Mouse (Mus musculus) embryonic fibroblast, embryonic 13.5 days (primary cell): ENCODE data around the gene Rflna. TPM values are rescaled to one million over a fixed set of nuclear protein-coding genes. Genes with fewer than 3 reads are reported as not detected.
A peak's percentile ranks its signal among the peaks of the same experiment; 100 is the strongest.

Experiments
- H3K27ac ChIP-seq: 2 replicates; pipeline ENCODE4 v1.5.1; 2012; ENCODE audit warnings: low read length, control low read depth, inconsistent platforms; ENCODE audit not compliant: insufficient read depth
- H3K4me1 ChIP-seq: 2 replicates; pipeline ENCODE4 v1.6.1; 2011; ENCODE audit warnings: low read length; ENCODE audit not compliant: control insufficient read depth, insufficient read depth
- H3K4me3 ChIP-seq: 2 replicates; pipeline ENCODE4 v1.5.1; 2011; ENCODE audit warnings: mild to moderate bottlenecking, control low read depth, low read length; ENCODE audit not compliant: insufficient read depth
- CTCF ChIP-seq: IDR thresholded peaks from 2 replicates; pipeline ENCODE4 v1.5.1; 2011; ENCODE audit warnings: mild to moderate bottlenecking, control low read depth, low read length, moderate library complexity, borderline replicate concordance; ENCODE audit not compliant: insufficient read depth
- POLR2A ChIP-seq: IDR thresholded peaks from 2 replicates; pipeline ENCODE4 v1.6.1; 2011; ENCODE audit warnings: low read depth, mild to moderate bottlenecking, control low read depth, low read length, moderate library complexity
- polyA plus RNA-seq: library from polyadenylated mRNA; stranded (reverse); fragments of >200 nt; gene quantifications from 2 replicates; pipeline ENCODE4 v1.2.4, GENCODE M21; 2011; ENCODE audit warnings: low read depth; ENCODE audit not compliant: missing spikeins, insufficient read length

Gene Rflna
- polyA plus RNA-seq, result 1.2 and 7.7 TPM in 2 replicates

DNA sequence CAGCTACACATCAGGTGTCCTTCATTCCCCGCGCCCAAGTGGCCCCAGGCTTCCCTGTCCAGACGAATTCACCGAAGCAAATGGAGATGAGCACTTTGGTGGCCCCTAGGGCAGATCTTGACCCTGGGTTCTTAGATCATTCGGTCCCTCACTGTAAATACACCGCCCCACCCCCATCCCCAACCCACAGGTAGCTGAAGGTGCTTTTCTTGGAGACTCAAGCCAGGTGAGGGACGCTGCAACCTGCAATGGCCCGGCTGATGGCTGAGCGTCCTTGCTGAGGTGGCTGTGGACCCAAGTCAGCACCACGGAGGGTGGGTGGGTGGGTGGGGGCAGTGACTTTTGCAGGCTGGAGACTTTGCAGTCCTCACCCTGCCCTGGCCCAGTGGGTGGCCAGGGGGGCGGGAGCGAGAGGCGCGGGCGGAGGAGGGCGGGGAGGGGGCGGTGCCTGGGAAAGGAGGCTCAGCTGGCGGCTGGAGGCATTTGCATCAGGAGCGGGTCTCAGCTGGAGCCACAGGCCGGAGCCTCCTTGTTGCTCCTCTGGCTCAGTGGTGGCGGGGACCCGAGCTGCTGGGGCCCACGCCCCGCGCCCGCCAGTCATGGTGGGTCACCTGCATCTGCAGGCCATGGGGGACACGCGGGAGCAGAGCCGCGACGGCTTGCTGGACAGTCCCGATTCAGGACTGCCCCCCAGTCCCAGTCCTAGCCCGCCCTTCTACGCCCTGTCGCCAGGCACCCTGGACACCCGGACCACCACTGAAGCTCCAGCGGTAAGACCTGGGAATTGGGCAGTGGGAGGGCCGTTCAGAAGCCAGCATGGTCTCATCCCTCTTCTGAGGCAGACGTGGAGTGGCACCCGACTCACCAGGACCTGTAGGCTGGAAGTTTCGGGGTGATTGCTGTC lies at the start of gene Rflna:
Rflna (plus strand) TSS at position 253 of the 904 bp plus-strand sequence.
- Histone ChIP-seq H3K27ac (no peak within 1 kb of the TSS), H3K4me1 (peaks cover 3% of the 10 kb centered on the region; the same call in 1 of the 2 replicates)

DNA sequence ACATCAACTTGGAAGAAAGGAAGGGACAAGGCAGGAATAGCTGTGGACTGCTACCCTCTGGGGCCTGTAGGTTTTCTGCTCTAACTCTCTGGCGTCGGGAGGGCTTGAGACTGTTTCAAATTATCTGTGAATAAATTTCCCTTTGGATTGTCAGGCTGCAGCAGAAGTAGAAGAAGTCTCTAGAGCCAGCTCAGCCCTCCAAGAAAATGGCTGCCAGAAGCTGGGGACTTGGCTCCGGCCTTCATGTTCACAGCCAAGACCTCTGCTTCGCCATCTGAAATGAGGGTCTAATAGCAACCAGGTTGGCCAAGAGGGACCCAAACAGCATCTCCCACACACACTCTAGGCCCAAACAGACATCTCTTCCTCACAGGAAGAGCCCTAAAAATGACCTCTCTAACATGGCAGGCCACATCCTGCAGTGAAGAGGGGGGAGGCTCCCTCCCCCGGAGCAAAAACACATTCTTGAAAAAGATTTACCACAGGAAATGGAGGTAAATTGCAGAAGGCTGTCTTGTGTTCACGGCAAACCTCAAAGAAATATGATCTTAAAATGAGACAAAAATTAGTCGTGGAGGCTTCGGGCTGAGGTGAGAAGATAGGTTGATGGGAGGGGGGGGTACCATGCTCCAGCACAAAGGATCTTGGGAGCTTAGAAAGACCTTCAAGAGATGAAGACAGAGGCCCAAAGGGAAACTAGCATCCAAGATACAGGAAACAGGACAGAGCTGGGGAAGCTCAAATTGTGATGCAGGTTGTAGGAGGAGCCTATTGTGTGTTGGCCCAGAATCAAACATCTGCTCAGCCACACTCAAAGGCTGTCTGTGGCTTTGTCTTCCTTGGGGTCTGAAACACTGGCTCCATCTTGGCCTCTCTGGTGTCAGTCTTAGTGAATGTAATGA lies 48.4 kb upstream of the Rflna start:
- peak overlapping the region; percentile 3; the same call in 1 of the 2 replicates for H3K27ac ChIP-seq
- TF ChIP-seq POLR2A (no peak), CTCF (no peak)
- no peak overlapping the region for H3K4me3 ChIP-seq
- H3K4me1 ChIP-seq, result peaks cover 2% of the 10 kb centered on the region; the same call in 1 of the 2 replicates

More for the DNA sequence above, at the start of gene Rflna:
- peak within 1 kb of the TSS; percentile 12; the same call in 1 of the 2 replicates for H3K4me3 ChIP-seq
- no peak for TF ChIP-seq CTCF
- TF ChIP-seq POLR2A, result peak; percentile 49

DNA sequence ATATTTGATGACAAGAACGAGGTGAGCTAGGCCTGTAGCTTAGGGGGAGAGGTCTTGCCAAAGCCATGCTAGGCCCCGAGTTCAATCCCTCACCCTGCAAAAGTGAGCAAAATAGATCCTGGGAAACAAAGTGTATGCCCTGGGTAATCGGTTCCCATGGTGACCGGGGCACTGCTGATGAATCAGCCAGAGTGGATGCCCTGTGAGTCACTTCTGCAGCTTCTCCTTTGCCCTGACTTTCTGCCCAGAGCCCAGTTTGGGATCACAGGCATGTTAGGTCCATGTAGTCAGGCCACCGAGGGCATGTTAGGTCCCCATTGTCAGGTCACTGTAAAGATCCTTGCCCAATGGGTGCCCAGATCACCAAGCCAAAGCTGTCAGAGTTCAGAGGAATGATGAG lies 45.5 kb upstream of the Rflna start:
- H3K27ac ChIP-seq, result no peak overlapping the region

DNA sequence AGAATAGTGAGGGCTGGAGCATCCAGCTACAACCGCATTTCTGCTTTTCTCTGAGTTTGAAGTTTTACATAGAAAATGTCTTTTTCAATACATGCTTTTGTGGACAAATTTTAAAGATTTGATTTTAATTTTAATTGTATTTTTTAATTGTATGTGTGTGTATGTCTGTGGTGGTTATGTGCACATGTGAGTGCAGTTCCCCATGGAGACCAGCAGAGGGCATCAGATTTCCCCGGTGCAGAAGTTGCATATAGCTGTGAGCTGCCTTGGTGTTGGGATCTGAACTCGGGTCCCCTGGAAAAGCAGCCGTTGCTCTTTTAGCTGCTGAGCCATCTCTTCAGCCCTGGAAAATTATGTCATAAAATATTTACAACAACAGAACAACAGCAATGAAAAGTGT lies 43.9 kb upstream of the Rflna start:
- TF ChIP-seq CTCF (no peak), POLR2A (no peak)
- H3K4me3 ChIP-seq, result no peak overlapping the region
- no peak overlapping the region for H3K27ac ChIP-seq
- peaks cover 15% of the 10 kb centered on the region for H3K4me1 ChIP-seq

More for the DNA sequence above, 45.5 kb upstream of the Rflna start:
- Histone ChIP-seq H3K4me1 (peaks cover 15% of the 10 kb centered on the region), H3K4me3 (no peak overlapping the region)
- no peak for TF ChIP-seq POLR2A
- TF ChIP-seq CTCF, result no peak

DNA sequence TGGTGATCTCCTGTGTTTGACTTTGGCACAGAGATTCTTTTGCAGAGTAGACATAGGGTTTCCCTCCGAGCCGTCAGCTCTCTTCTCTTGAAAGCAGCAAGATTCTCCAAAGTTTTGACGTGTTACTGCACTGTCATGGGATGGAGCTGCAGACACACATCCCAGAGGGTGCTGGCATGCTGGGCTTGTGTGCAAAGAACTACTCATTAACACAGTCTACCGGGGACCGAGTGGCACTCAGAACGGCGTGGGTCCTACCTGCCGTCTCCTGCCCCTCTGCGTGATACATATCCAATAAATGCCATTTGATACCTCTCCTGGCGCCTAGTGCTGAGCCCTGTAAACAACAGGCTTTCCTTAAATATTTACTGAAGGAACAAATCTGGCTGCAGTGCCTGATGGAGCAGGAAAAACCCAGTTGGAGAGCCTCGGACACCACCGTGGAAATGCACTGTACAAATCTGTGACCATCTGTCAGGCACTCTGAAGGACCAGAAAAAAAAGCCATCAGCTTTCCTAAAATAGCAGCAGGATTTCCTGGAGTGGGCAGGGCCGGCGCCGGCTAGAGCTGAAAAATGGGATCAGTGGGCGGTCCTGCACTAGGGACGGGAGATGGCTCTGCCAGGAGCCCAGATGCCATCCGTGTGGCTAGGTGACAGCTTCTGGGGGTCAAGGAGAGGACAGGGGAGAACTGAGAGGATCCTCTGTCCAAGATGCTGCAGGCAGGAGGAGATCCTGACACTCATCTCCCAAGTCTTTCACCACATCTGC lies 42.7 kb upstream of the Rflna start:
- H3K27ac ChIP-seq, result peak overlapping the region; percentile 24
- no peak overlapping the region for H3K4me3 ChIP-seq
- TF ChIP-seq CTCF, result no peak
- no peak for TF ChIP-seq POLR2A
- H3K4me1 ChIP-seq, result peaks cover 15% of the 10 kb centered on the region

DNA sequence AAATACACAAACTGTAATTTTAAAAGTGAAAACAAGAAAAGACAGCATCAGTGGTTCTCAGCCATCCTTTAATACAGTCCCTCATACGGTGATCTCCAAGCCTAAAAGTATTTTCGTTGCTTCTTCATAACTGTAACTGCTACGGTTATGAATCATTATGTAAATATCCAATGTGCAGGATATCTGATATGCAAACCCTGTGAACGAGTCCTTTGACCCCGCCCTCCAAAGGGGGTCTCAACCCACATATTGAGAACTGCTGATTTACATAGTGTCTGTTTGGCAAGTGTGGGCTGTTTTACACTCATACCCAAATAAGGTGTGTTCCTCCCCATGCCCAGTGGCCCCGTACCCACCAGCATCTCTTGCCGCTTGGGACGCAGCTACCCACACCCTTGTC lies 41.6 kb upstream of the Rflna start:
- Histone ChIP-seq H3K4me1 (peaks cover 15% of the 10 kb centered on the region), H3K4me3 (no peak overlapping the region), H3K27ac (peak overlapping the region; percentile 3)
- TF ChIP-seq CTCF (no peak), POLR2A (no peak)

DNA sequence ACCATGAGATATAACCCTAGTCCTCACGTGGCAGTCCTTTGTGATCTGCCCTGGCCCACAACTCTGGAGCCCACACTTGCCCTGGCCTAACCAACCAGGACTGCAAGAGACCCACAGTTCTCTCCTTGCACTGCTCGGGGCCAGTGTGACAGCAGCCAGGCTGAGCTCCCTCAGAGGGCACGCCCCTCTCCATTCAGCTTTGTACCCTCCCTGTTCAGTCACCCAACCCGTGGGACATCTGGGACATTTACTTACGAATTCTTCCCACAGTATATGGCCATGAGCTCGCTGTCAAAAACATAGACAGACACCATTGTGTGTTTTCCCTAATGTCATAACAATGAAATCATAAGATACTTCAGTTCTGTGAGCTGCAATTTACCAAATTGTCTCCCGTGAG lies 40.3 kb upstream of the Rflna start:
- no peak overlapping the region for H3K27ac ChIP-seq
- H3K4me1 ChIP-seq, result peaks cover 12% of the 10 kb centered on the region; the same call in 1 of the 2 replicates
- TF ChIP-seq POLR2A (no peak), CTCF (no peak)
- H3K4me3 ChIP-seq, result no peak overlapping the region

DNA sequence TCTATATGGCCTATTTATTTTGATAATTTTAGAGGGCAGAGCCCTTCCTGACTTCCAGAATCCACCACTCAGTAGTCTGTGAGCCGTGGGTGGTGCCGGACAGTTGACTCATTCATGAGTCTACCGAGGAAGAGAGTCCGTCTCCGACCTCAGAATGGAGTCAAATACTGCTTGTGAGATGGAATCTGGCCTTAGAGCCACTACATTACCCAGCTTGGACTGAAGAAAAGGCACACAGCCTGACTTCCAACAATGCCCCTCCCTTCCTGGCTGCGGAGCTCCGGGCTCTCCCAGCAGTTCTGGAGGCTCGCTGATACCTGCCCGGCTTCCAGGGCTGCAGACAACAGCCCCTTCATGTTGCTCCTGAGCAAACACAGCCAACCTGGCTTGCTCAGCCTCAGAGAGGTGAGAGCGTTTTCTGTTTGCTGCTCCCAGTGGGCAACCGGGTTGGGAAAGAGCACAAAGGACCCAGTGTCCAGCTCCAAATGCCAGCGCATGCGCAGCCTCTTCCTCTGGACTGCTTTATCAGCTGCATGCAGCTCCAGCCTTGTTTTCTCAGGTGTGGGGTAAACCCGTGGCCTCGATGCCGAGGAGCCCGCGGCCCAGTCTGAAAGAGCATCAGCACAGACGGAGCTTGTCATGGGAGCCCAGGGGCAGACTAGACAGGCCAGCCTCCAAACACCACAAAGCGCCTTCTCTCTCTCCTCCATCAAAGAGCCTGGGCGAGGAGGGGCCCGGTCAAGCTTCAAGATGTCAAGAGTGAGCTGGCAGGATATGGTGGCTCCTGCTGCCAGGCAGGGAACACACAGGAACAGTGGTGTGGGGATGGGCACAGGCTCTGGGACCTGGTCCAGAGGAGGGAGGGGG lies 39.0 kb upstream of the Rflna start:
- TF ChIP-seq CTCF (no peak), POLR2A (peak; percentile 36; the same call in 1 of the 2 replicates)
- Histone ChIP-seq H3K27ac (peak overlapping the region; percentile 64), H3K4me1 (peaks cover 12% of the 10 kb centered on the region; the same call in 1 of the 2 replicates), H3K4me3 (no peak overlapping the region)
